Mouse (Mus musculus): ENCODE data around the gene Prrc2a. TPM values are rescaled to one million over a fixed set of nuclear protein-coding genes. Genes with fewer than 3 reads are reported as not detected.
"Not testable (repeated sequence)": the region's sequence is repeated elsewhere in the genome, so short reads cannot be mapped to it uniquely, and the experiment has no call there.

Prrc2a gene
- total RNA-seq, 2 experiments from 2014 or later = 195 to 211 TPM

DNA sequence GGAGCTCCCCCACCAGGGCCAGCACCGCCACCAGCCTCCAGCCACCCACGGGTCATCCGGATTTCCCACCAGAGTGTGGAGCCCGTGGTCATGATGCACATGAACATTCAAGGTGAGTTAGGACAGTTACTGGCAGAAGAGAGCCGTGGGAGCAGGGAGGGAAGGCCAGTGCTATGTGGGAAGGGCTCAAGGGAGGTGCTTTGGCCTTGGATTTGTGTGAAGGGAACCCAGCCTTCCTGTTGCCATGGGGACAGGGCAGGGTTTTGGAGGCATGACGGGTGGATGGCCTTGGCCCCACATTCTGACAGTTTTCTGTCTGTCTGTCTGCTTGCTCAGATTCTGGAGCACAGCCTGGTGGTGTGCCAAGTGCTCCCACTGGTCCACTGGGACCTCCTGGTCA, 22.7 kb downstream of the Prrc2a start:
- no peak for DNase-seq
- intact Hi-C loops (cut with DNase I) = no loop called here

DNA sequence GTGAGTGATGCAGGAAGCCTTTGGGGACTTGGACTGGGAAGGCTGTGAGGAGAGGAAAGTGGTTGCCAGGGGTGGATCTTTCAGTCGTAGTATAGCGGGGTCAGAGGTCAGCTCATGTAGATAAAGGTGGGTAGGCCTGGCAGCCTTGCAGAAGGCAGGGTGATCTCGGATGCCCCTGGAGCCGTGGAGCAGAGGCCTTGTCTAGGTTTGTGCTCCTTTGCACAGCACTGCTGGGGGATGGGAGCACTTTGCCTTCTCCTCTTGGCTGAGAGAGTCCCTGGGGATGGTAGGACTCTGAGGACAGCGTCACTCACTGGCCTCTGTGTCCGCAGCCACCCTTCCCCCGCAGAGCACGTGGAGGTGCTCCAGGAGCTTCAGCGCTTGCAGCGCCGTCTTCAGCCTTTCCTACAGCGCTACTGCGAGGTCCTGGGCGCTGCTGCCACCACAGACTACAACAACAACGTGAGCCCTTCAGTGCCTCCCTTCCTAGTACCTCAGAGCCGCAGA, 24.2 kb downstream of the Prrc2a start:
- DNase-seq = no peak
- intact Hi-C loops (cut with DNase I) = no loop called here

DNA sequence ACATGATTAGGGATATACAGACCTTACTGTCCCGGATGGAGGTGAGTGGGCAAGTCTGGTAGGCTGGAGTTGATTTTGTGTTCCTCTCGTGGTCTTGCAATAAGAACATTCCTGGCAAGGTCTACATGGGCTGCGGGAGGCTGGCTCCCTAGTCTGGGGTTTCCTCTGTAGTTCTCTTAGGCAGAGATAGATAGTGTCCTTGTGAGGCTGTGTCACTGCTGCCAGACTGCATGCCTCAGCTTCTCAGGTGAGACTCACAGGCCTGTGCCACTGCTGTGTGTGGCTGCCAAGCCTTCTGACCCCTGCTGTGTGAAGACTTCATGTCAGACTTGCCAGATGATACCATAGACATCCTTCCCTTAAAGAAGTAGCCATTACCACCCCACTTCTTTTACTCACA, 25.4 kb downstream of the Prrc2a start:
- intact Hi-C loops (cut with DNase I) = loop anchor here (2.0 kb wide), 1 partner anchor 14 kb away; no protein-coding TSS in a partner anchor
- no peak for DNase-seq

DNA sequence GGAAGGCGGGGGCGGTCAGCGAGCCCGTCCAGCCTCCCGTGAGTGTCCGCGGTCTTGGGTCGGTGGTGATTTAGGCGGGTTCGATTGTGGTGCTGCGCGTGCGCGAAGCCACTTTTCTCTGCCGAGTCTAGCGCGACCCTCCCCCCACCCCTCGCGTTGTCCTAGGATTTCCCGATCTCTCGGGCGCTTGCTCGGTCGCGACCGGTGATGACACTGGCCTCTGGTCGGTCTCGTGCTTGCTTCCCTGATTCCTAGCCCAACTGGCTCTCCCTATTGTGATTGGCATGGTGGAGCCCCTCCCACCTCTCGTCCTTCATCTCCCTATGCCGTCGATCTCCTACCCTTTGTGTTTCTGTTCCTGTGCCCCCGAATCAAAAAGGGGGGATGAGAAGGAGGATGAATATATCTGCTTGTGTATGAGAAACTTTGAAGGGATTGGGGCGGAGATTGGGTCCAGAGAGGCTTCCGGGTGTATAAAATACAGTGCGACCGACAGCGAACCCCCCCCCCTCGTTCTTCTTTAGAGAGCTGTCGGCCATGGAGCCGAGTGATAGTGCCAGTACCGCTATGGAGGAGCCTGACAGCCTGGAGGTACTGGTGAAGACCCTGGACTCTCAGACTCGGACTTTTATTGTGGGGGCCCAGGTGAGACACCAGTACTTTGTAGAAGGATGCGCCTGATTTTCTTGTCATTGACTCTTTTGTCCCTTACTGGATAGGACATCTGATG, 28.9 kb downstream of the Prrc2a start:
- intact Hi-C loops (cut with DNase I) = loop anchor here (2.0 kb wide), 1 partner anchor 27 kb away; no protein-coding TSS in a partner anchor
- DNase-seq = no peak

DNA sequence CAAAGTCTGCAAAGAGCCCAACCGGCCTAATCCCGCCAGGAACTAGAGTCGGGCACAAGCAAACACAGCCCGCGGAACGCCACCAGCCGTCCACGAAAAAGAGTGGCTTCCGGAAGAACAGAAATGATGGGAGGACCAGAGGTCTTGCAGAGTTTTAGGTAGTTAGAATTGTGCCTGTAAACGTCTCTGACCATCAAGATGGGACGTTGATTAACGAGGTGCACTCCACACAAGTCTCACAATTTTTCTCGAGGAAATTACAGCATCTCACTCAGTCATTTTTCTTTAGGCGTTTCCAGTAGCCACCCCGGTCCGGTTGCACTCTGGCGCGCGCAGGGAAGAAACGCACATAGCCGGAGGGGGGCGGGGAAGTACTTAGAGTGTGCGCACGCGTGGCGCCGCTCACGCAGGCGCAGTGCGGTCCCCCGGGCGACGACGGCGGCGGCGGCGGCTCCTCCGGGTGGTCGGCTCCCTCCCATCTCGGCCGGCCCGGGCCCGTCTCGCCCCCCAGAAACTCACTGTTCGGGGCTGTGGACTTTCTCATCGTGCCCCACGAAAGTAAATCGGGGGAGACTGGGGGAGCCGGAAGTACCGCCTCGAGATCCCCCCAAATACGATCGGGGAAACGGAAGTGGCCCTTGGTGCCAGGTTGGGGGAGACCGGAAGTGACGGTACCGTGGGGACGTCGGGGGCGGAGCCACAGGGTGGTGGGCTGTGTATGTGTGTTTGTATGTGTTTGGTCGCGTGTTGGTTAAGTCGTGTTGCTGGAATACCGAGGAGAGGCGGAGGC, 29.7 kb downstream of the Prrc2a start, which contains the start of gene Bag6:
Gene Bag6, plus strand, starts transcription at position 378 of the 790 bp plus-strand sequence.
- DNase-seq = peak; percentile 96
- intact Hi-C loops (cut with DNase I) = no loop called here

DNA sequence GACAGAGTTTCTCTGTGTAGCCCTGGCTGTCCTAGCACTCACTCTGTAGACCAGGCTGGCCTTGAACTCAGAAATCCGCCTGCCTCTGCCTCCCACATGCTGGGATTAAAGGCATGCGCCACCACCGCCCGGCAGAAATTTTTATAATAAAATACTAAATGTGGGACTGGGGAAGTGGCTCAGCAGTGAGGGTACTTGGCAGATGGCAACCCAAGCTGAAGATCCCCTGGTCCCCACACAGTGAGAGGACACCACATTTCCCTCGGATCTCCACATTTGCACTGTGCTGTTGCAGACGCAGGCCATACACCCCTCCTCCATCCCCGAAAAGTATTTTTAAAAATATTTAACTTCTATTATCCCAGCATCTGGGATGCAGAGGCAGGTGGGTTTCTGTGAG, 31.2 kb downstream of the Prrc2a start:
- DNase-seq = no peak
- intact Hi-C loops (cut with DNase I) = no loop called here

DNA sequence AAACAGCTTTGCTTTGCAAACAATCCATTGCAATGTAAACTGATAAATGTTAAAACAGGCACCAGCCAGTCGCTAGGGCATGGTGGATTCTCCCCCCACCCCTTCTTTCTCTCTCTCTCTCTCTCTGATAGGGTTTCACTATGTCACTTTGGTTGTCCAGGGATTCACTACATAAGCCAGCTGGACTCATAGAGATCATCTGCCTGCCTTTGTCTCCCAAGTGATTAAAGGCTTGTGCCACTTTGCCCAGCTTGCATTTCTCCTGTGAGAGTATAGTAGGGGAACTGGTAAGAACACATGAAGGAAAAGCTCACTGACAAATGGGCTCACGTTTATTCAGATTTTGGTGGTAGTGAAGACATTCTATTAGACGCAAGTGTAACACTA, 32.5 kb downstream of the Prrc2a start:
- DNase-seq = no peak
- intact Hi-C loops (cut with DNase I) = no loop called here

DNA sequence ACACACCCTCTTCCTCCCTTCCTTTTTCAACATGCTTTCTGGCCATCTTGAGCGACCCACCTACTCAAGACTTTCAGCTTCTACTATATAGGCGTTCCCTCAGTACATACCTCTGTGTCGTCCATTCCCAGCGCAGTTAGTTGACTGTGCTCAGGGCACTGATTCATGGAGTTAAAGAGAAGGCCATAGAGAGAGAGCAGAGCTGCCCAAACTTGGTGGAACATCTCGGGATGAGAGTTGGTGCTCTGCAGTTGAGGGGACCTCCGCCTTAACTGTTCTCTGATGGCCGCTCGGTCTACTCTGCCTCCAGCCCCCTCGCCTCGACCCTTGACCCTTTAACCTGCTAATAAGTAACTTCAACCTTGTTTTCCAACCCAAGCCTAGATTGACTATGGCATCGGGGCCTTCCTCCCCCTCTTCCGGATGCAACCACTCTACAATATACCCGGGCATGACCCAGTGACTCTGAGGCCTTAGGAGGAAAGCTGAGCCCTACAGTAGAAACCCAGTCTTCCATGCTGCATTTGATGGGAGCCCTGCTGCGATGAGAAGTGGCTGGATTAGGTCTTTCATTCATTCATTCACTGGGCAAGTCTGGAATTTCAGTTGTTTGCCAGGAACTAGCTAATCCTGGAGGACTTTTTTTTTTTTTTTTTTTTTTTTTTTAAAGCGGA, 33.1 kb downstream of the Prrc2a start, which contains the start of gene Apom:
Gene Apom, minus strand, starts transcription at position 551 of the 674 bp plus-strand sequence.
- intact Hi-C loops (cut with DNase I) = no loop called here
- no peak for DNase-seq

DNA sequence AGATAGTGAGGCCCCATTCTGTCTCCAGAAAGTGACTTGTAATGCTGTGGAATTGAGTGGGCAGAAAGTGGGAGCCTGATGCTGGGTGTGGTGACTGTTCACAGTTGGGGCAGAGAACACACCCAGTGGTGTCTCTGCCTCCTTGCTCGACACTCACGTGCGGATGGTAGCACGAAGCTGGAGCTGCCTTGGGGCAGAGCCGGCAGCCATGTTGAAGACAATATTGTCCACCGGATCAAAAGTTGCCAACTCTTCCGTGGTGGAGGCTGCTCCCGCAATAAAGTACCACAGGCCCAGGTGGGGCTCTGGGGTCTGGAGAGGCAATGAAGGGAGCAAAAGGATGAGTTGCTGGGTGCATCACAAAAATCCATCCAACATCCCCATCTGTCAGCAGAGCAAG, 33.7 kb downstream of the Prrc2a start:
- intact Hi-C loops (cut with DNase I) = no loop called here
- DNase-seq = no peak

DNA sequence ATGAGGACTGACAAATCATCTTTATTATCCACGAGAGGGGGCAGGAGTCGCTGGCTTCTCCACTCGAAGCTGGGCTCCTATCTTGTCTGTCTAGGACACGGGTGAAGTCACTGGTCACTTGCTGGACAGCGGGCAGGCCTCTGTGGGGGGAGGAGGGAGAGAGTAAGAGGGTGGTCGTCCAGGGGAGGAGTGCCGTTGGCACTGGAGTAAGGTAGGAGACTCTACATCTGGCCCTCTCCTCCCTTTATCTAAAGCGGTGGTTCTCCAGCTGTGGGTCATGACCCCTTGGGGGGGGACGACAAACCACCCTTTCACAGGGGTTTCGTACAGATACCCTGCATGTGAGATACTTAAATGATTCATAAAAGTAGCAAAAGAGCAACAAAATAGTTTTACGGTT, 35.7 kb downstream of the Prrc2a start:
- DNase-seq = no peak
- intact Hi-C loops (cut with DNase I) = loop anchor here (5.0 kb wide), 1 partner anchor 33 kb away; the partner anchor contains the start of gene Prrc2a

DNA sequence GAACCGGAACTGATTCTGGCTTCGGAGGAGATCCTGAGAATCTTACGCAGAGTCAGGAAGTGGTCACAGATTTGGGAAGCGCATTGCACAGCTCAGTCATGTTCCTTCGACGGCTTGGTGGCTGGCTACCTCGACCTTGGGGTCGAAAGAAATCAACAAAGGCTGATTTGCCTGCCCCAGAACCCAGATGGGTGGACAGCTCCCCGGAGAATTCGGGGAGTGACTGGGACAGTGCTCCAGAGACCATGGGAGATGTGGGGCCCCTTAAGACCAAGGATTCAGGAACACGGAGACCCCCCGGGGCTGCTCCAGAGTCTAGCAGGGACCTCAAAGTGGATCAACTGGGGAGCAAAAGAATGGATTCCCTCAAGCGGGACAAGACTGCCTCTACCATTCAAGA, 37.7 kb downstream of the Prrc2a start:
- no peak for DNase-seq
- intact Hi-C loops (cut with DNase I) = loop anchor here (5.0 kb wide), 1 partner anchor 35 kb away; the partner anchor contains the start of gene Prrc2a

DNA sequence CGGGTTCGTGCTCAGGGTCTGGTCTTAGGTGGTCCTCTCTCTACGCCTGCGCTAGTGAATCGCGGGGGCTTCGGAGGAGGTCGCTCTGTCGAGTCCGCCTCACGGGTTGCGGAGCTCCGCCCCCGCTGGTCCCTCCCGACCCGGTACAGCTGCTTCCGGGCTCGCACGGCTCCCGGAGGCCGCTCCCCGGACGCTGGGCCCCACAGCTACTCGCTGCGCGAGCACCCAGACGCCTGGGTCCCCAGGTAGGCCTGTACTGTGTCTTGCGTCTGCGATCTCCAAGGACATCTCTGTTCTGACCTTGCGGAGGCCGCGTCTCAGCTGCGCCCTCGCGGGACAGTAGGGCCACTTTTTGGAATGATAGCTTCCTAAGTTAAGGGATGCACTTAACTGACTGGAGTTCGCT, 38.5 kb downstream of the Prrc2a start, which contains the start of gene D17H6S53E:
Gene D17H6S53E, plus strand, starts transcription at position 168 of the 406 bp plus-strand sequence.
- intact Hi-C loops (cut with DNase I) = loop anchor here (5.0 kb wide), 1 partner anchor 36 kb away; the partner anchor contains the start of gene Prrc2a
- DNase-seq = peak; percentile 83 to 84

DNA sequence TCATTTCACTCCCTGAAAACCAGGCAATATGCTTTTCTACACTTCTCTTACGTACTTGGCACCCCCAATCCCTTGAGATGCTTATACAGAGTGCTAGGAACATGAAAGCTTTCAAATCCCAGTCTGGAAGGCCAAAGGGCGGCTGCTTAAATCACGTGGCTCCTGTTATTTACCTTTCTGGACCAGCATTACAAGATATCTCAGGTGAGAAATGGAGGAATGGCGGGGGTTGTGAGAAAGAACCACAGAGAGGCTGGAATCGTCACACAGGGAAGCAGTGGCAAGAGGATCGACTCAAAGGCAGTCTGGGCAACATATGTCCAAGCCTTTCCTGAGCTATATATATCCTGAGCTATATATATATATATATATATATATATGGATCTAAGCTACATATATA, 39.1 kb downstream of the Prrc2a start:
- DNase-seq = no peak
- intact Hi-C loops (cut with DNase I) = loop anchor here (5.0 kb wide), 1 partner anchor 37 kb away; the partner anchor contains the start of gene Prrc2a

DNA sequence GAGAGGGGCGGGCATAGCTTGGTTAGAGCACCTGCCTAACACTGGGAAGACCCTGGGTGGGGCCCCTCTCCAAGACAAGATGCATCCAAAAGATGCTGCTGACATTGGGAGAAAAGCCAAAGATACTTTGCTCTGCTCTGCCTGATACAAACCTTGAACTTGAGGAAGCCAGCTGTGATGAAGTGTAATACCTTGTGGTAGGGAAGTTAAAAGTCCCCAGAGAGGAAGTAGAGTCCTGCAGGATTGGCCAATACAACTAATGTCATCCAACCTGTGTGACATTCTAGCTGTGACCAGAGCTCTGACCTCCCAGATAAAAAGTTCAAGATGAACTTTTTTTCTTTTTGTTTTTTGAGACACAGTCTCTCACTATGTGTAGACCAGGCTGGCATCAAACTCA, 39.6 kb downstream of the Prrc2a start:
- intact Hi-C loops (cut with DNase I) = loop anchor here (5.0 kb wide), 1 partner anchor 37 kb away; the partner anchor contains the start of gene Prrc2a
- DNase-seq = no peak

DNA sequence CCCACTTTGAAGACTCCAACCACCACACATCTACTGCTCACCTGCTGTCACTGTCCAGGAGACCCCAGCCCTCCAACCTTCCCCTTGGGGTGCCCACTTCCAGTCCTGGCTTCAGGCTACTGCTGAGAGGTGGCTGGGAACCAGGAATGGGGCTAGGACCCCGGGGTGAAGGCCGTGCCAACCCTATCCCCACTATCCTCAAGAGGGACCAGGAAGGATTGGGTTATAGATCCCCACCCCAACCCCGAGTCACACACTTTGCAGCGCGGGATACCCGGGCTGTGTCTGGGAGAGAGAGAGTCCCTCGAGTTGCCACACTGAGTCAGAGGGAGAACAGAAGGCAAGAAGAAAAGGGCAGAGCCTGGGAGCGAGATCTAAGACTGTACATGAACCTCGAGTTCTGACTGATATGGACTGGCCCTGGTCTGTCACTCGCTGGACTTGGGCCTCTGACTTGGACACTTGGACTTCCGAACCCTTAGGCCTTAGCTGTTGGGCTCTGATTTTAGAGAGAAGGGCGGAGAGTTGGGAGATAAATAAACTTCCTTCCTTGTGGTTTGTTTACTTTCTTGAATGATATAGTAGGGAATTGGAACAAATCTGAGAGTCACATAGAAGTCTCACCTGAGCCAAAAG, 40.3 kb downstream of the Prrc2a start:
- intact Hi-C loops (cut with DNase I) = loop anchor here (5.0 kb wide), 1 partner anchor 113 kb away; the partner anchor contains the start of gene Nfkbil1
- not testable (repeated sequence) for DNase-seq

DNA sequence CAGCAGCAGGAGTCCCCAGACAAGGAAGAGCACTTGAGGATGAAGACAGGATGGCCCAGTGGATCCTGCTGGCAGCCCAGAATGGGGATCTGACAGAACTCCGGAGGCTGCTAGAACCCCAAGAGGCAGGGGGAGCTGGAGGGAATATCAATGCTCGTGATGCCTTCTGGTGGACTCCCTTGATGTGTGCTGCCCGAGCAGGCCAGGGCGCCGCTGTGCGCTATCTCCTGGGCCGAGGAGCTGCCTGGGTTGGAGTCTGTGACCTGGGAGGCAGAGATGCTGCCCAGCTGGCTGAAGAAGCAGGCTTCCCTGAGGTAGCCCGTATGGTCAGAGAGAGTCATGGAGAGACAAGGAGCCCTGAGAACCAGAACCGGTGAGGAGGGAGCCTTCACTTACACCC, 41.4 kb downstream of the Prrc2a start:
- DNase-seq = not testable (repeated sequence)
- intact Hi-C loops (cut with DNase I) = loop anchor here (5.0 kb wide), 1 partner anchor 114 kb away; the partner anchor contains the start of gene Nfkbil1

DNA sequence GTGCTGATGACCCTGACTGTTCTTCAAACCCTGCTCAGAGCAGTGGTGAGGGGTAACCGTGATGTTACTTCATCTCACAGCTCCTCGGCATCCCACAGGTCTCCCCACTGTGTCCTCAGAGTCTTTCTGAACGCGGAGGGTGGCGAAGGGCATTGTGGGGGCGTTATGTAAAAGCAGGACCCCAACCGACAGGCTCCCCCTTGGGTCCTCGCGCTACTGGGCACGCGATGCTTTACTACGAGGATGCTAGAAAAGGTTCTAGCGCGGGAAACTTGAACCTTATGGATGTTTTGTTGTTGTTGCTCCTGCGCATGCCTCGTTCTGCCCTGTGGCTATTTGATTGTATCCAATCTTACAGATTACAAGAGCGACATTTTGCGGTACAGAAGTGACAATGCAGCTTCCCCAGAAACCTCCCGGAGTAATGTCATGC, 42.8 kb downstream of the Prrc2a start, which contains the start of gene Csnk2b:
Gene Csnk2b, minus strand, starts transcription at position 183 of the 433 bp plus-strand sequence.
- DNase-seq = peak; percentile 58 to 72
- intact Hi-C loops (cut with DNase I) = loop anchor here (2.0 to 5.0 kb wide), 2 partner anchors 31 to 115 kb away; partner anchors contain the start of gene Nfkbil1

DNA sequence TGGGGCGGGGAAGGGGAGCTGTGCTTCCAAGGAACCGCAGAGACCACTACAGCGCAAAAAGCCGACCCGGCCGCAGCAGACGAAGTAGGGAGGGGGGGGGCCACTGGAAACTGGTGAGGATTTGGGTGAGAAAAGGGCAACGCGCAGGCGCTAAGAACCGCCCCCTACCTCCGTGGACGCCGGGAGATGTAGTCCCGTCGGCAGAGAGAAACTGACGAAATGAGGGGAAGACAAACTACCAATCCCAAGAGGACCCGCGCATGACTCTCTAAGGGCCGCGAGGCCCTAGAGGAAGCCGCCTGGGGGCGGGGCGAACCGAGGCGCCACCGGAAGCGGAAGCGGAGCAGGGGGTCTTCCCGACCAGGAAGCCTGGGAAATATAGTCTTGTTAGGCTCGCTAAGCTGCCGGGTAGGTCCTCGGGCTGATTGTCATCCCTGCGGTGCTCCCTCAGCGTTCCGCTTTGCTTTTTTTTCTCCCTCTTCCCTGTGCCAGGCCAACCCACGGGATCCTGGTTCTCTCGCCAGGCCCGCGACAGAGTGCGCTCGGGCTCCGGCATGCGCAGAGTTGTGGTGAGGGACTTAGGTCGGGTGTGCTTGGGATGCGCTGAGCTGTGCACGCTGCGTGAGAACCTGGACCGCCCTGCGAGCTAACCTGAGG, 43.4 kb downstream of the Prrc2a start, which contains the start of gene Gpank1:
Gene Gpank1, plus strand, starts transcription at position 313 of the 657 bp plus-strand sequence.
- intact Hi-C loops (cut with DNase I) = loop anchor here (2.0 to 5.0 kb wide), 2 partner anchors 30 to 116 kb away; partner anchors contain the start of gene Nfkbil1

DNA sequence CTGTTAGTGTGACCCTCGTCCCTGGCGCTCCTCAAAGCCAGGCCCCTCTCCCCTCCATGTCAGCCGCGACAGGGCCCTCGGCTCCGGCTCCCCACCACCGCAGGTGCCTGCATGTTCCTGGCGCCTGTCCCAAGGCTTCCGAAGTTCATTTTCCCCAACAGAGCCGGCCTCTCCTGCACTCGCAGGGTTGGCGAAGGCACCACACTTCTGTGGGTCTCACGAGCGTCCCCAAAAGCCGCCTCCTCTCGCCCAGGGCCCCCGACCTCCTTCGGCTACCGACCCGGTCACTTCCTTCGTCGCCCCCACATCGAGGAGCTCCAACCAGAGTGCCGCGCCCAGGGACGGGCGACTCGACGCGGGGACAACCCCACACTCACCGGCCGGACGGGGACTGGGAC, 44.0 kb downstream of the Prrc2a start:
- no peak for DNase-seq
- intact Hi-C loops (cut with DNase I) = loop anchor here (2.0 to 5.0 kb wide), 2 partner anchors 30 to 117 kb away; partner anchors contain the start of gene Nfkbil1

More for the DNA sequence above, 43.4 kb downstream of the Prrc2a start, which contains the start of gene Gpank1:
- peak; percentile 99 for DNase-seq

Measured in heart, postnatal 10 days (tissue).